Mouse (Mus musculus) ES-E14 (cell line): ENCODE measurements around the gene Prl. TPM values are rescaled to one million over a fixed set of nuclear protein-coding genes. Genes with fewer than 3 reads are reported as not detected.

ENCODE experiments used
- DNase-seq: peaks from one replicate; pipeline ENCODE4 v3.0.0-alpha.2; 2013; ENCODE audit warnings: low read depth, low spot score
- H3K27ac ChIP-seq: 2 replicates; pipeline ENCODE4 v1.5.1; 2012; ENCODE audit warnings: low read depth, mild to moderate bottlenecking, low read length, moderate library complexity, mixed read lengths; ENCODE audit not compliant: poor library complexity, insufficient read depth, severe bottlenecking
- H3K36me3 ChIP-seq: 2 replicates; pipeline ENCODE4 v1.6.1; 2012; ENCODE audit warnings: mild to moderate bottlenecking, low read length, moderate library complexity, mixed read lengths; ENCODE audit not compliant: control insufficient read depth, poor library complexity, insufficient read depth, severe bottlenecking
- H3K4me1 ChIP-seq, 2 experiments: fragments of 150-350 bp in 1 of 2; sonication (generic) in 1 of 2; 2 replicates each; pipeline ENCODE4 v1.6.1; 2012; ENCODE audit warnings: low read length in 2 of 2, mild to moderate bottlenecking in 1 of 2, mixed read lengths in 1 of 2; ENCODE audit not compliant: control insufficient read depth in 2 of 2, insufficient read depth in 2 of 2, poor library complexity in 1 of 2
- H3K4me3 ChIP-seq, 2 experiments: fragments of 150-350 bp in 1 of 2; sonication (generic) in 1 of 2; 2 replicates each; pipeline ENCODE4 v1.5.1; 2012; ENCODE audit warnings: low read length in 2 of 2, low read depth in 1 of 2, mild to moderate bottlenecking in 1 of 2, mixed read lengths in 1 of 2; ENCODE audit not compliant: insufficient read depth in 1 of 2, poor library complexity in 1 of 2, severe bottlenecking in 1 of 2
- H3K9ac ChIP-seq: 2 replicates; pipeline ENCODE4 v1.6.1; 2012; ENCODE audit warnings: low read depth, mild to moderate bottlenecking, low read length, mixed read lengths; ENCODE audit not compliant: poor library complexity, insufficient read depth, severe bottlenecking
- H3K9me3 ChIP-seq: fragments of 150-350 bp; sonication (generic); 2 replicates; pipeline ENCODE4 v1.6.1; 2012; ENCODE audit warnings: low read depth, mild to moderate bottlenecking, low read length; ENCODE audit not compliant: control insufficient read depth, insufficient read depth
- CHD2 ChIP-seq: IDR thresholded peaks from 2 replicates; pipeline ENCODE4 v1.6.1; 2014; ENCODE audit warnings: mild to moderate bottlenecking, low read depth, low read length, inconsistent platforms
- HCFC1 ChIP-seq: IDR thresholded peaks from 2 replicates; pipeline ENCODE4 v1.6.1; 2012; ENCODE audit warnings: low read length, inconsistent platforms, borderline replicate concordance; ENCODE audit not compliant: insufficient read depth
- MAFK ChIP-seq: IDR thresholded peaks from 2 replicates; pipeline ENCODE4 v1.6.1; 2014; ENCODE audit warnings: mild to moderate bottlenecking, low read depth, low read length, inconsistent platforms; ENCODE audit not compliant: insufficient read depth
- ZC3H11A ChIP-seq: IDR thresholded peaks from 2 replicates; pipeline ENCODE4 v1.6.1; 2012; ENCODE audit warnings: low read depth, mild to moderate bottlenecking, inconsistent platforms, low read length, borderline replicate concordance
- ZNF384 ChIP-seq: IDR thresholded peaks from 2 replicates; pipeline ENCODE4 v1.6.1; 2012; ENCODE audit warnings: low read depth, low read length, inconsistent platforms
- in situ Hi-C, 2 experiments: fragments of 600-800 bp; cut with MboI; formaldehyde crosslinking; loops; one replicate each; pipeline ENCODE4 v1.15.1; 2025; ENCODE audit warnings: low sequenced_read_pairs in 2 of 2, inconsistent platforms in 1 of 2; ENCODE audit not compliant: unreplicated experiment in 2 of 2
- total RNA-seq: library from RNA; depleted of rRNA; stranded (reverse); fragments of 300-350 nt; gene quantifications from 2 replicates; pipeline ENCODE4 v1.2.3, GENCODE M21; 2012

Gene Prl
- total RNA-seq, 1 experiment: not detected

DNA sequence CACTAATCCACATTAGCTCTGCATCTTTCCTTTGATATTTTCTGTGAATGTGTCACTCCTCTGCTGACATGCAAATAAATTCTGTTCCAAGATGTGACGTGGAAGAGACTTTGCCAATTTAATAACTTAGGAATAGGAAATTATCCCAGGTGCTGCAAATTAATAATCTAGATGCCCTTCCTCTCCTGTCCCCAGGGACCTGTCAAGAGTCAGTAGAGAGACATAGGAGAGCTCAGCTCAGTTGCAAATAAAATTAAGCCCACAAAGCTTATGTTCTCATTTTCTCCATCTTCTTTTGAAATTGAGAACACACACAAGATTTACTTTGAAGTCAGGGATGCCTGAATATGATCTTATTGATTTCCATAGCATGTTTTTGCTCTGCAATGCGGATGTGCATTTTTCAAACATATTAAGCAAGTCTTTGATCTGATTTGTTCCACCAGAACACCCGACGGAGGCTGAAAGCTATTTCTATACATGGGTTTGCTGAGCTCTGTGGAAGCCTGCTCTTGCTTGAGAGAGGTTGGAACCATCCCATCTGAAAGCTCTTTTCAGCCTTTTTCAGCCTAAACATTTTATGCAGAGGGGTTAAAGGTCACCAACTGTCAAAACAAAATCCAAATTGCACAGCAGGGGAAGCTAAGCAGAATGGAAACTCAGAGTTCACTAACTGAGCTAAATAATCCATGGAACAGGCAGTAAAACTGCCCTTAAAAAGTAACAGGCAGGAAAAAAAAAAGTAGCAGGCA is 26.1 kb upstream of the Prl start:
- in situ Hi-C loops: no loop called here
- Histone ChIP-seq H3K36me3 (no peaks in the 10 kb centered on the region), H3K4me3 (no peak overlapping the region), H3K9me3 (no peaks in the 10 kb centered on the region), H3K4me1 (no peaks in the 10 kb centered on the region), H3K27ac (no peak overlapping the region), H3K9ac (no peak overlapping the region)
- DNase-seq: no peak
- TF ChIP-seq HCFC1: no peak
- TF ChIP-seq MAFK: no peak
- TF ChIP-seq ZC3H11A: no peak
- no peak for TF ChIP-seq ZNF384
- no peak for TF ChIP-seq CHD2

DNA sequence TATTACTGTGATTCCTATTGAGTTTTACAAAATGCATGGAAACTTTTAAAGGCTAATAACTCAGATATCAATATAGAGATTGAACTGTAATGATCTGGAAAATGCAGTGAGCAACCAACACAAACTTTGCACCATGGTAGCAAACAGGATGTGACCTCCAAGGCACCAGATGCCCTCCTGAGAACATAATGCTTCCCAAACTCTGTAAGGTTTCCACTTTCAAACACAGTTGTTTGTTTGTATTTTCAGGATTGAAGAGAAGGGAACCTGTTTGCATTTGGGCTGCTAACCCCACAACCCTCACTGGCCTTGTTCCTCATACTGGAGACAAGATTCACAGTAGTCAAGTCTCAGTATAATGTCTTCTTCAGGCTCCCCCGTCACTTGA is 25.5 kb upstream of the Prl start:
- TF ChIP-seq ZNF384 (no peak), ZC3H11A (no peak), HCFC1 (no peak), MAFK (no peak), CHD2 (no peak)
- no peak for DNase-seq
- no peak overlapping the region for H3K27ac ChIP-seq

DNA sequence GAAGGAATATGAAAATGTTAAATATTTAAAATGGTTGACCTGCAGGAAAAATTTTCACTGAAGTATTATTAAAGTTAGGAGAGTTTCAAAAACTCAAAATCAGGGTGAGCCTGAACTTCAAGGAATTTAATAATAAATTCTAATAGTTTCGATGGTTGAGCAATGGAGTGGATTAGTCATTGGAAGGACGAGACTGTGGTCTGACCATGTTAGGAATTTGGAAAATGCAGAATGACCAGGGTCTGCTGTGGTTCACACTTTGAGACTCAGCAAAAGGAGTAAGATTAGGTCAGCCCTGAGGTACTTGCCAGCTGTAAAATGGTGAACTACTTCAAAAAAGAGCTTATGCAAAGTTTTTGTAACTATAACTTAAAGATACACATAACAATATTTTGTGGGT is 24.4 kb upstream of the Prl start:
- DNase-seq: no peak

More for the DNA sequence above, 25.5 kb upstream of the Prl start:
- in situ Hi-C loops: no loop called here
- Histone ChIP-seq H3K4me1 (no peaks in the 10 kb centered on the region), H3K9ac (no peak overlapping the region), H3K9me3 (no peaks in the 10 kb centered on the region), H3K4me3 (no peak overlapping the region), H3K36me3 (no peaks in the 10 kb centered on the region)

DNA sequence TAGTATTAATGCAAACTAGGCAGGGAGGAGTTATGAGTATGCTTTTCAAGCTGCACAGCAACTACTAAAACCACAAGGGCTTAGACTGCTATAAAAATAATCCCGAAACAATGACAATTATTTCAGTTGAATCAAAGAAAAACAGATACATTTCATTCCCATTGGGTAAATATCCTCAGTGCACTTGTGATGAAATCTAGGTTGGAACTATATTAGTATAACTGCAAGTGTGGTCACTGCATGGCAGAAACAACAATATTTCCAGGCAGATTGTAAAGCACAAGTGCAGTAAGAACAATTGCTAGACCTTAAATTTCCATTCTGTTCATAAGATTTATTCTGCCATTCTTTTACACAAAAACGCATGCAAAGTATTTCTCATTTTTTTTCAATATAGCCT is 15.2 kb upstream of the Prl start:
- H3K4me1 ChIP-seq: no peaks in the 10 kb centered on the region
- DNase-seq: no peak
- no peak overlapping the region for H3K27ac ChIP-seq
- in situ Hi-C loops: no loop called here
- no peak overlapping the region for H3K9ac ChIP-seq
- H3K4me3 ChIP-seq: no peak overlapping the region
- TF ChIP-seq MAFK: no peak
- no peaks in the 10 kb centered on the region for H3K9me3 ChIP-seq
- H3K36me3 ChIP-seq: no peaks in the 10 kb centered on the region

More for the DNA sequence above, 24.4 kb upstream of the Prl start:
- Histone ChIP-seq H3K27ac (no peak overlapping the region), H3K9me3 (no peaks in the 10 kb centered on the region), H3K36me3 (no peaks in the 10 kb centered on the region), H3K4me1 (no peaks in the 10 kb centered on the region), H3K4me3 (no peak overlapping the region), H3K9ac (no peak overlapping the region)
- in situ Hi-C loops: no loop called here
- no peak for TF ChIP-seq CHD2
- no peak for TF ChIP-seq MAFK
- no peak for TF ChIP-seq ZC3H11A

DNA sequence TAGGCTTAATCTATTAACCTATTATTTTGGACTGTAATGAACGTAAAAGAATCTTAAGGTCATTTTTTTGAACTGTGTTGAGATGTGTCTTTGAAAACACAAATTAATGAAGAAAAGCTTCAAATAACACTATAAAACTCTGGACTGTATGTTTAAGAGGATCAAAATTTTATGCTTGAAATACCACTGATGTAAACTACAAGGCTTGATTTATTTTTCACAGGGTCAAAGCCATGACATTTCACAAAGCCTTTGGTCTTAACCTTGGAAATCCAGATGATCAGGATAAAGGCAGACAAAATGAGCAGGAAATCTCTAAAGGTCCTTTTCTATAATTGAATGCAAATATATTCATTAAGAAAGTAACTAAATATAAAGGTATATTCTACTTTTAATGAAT is 14.0 kb upstream of the Prl start:
- Histone ChIP-seq H3K4me3 (no peak overlapping the region), H3K9me3 (no peaks in the 10 kb centered on the region), H3K36me3 (no peaks in the 10 kb centered on the region), H3K9ac (no peak overlapping the region), H3K27ac (no peak overlapping the region), H3K4me1 (no peaks in the 10 kb centered on the region)
- in situ Hi-C loops: no loop called here
- no peak for TF ChIP-seq MAFK
- no peak for TF ChIP-seq ZNF384
- no peak for TF ChIP-seq ZC3H11A
- TF ChIP-seq CHD2: no peak
- TF ChIP-seq HCFC1: no peak
- DNase-seq: no peak
